Mouse (Mus musculus): ENCODE data around the gene Flt4. TPM values are rescaled to one million over a fixed set of nuclear protein-coding genes. Genes with fewer than 3 reads are reported as not detected.

The Flt4 gene
- polyA plus RNA-seq, 1 experiment from 2014 or later = 4.9 TPM

- no peaks in the 10 kb centered on the region for H3K27me3 ChIP-seq (ENCODE audit: insufficient read depth, low read length)
- DNase-seq = peak; percentile 91
- no peak overlapping the region for H3K27ac ChIP-seq (ENCODE audit: low read depth)
- peak; percentile 82 for TF ChIP-seq CTCF (IDR thresholded peaks at IDR 0.05; ENCODE audit: low read depth)
- TF ChIP-seq EP300 (IDR thresholded peaks at IDR 0.05; ENCODE audit: low read depth) = no peak
- H3K9me3 ChIP-seq (ENCODE audit: low read length) = no peaks in the 10 kb centered on the region
- peak overlapping the region; percentile 57 for H3K4me2 ChIP-seq (ENCODE audit: low read depth, low read length)
- no peaks in the 10 kb centered on the region for H3K36me3 ChIP-seq (replicated peaks; ENCODE audit: insufficient read depth, low read length)
- peak; percentile 63 for ATAC-seq
- no peak overlapping the region for H3K4me3 ChIP-seq (ENCODE audit: low read depth, low read length)
- H3K9ac ChIP-seq (replicated peaks) = 0 out of 2 replicates have a peak overlapping the region, but pooled peaks have one; percentile 8
- WGBS (ENCODE audit: insufficient replicate concordance) = 18% methylated on average over 19 of the region's 19 CpGs
- H3K4me1 ChIP-seq (ENCODE audit: insufficient read depth) = peaks cover 19% of the 10 kb centered on the region
Observed at GRCm38 (mm10) chr11:49652401-49653078, 43.5 kb downstream of the Flt4 start.

GRCm38 (mm10) chr11:49653079-49653408 lies 44.0 kb downstream of the Flt4 start:
- no peak for DNase-seq
- Histone ChIP-seq H3K9ac (replicated peaks) (0 out of 2 replicates have a peak overlapping the region, but pooled peaks have one; percentile 8), H3K4me3 (ENCODE audit: low read depth, low read length) (no peak overlapping the region), H3K4me1 (ENCODE audit: insufficient read depth) (peaks cover 21% of the 10 kb centered on the region), H3K27me3 (ENCODE audit: insufficient read depth, low read length) (no peaks in the 10 kb centered on the region), H3K4me2 (ENCODE audit: low read depth, low read length) (peak overlapping the region; percentile 57), H3K9me3 (ENCODE audit: low read length) (no peaks in the 10 kb centered on the region), H3K27ac (ENCODE audit: low read depth) (no peak overlapping the region), H3K36me3 (replicated peaks; ENCODE audit: insufficient read depth, low read length) (no peaks in the 10 kb centered on the region)
- TF ChIP-seq CTCF (IDR thresholded peaks at IDR 0.05; ENCODE audit: low read depth) = no peak
- TF ChIP-seq EP300 (IDR thresholded peaks at IDR 0.05; ENCODE audit: low read depth) = no peak
- peak; percentile 60 for ATAC-seq
- 30% methylated on average over 11 of the region's 11 CpGs for WGBS (ENCODE audit: insufficient replicate concordance)

GRCm38 (mm10) chr11:49654651-49655050 lies 45.6 kb downstream of the Flt4 start:
- H3K4me2 ChIP-seq (ENCODE audit: low read depth, low read length) = no peak overlapping the region
- H3K27me3 ChIP-seq (ENCODE audit: insufficient read depth, low read length) = no peaks in the 10 kb centered on the region
- DNase-seq (no peak), ATAC-seq (no peak)
- WGBS (ENCODE audit: insufficient replicate concordance) = 87% methylated on average over 5 of the region's 5 CpGs
- no peaks in the 10 kb centered on the region for H3K9me3 ChIP-seq (ENCODE audit: low read length)
- no peak overlapping the region for H3K27ac ChIP-seq (ENCODE audit: low read depth)
- TF ChIP-seq EP300 (IDR thresholded peaks at IDR 0.05; ENCODE audit: low read depth) (no peak), CTCF (IDR thresholded peaks at IDR 0.05; ENCODE audit: low read depth) (no peak)
- H3K4me3 ChIP-seq (ENCODE audit: low read depth, low read length) = no peak overlapping the region
- no peak overlapping the region for H3K9ac ChIP-seq (replicated peaks)
- H3K36me3 ChIP-seq (replicated peaks; ENCODE audit: insufficient read depth, low read length) = no peaks in the 10 kb centered on the region
- H3K4me1 ChIP-seq (ENCODE audit: insufficient read depth) = peaks cover 36% of the 10 kb centered on the region

- no peaks in the 10 kb centered on the region for H3K27me3 ChIP-seq (ENCODE audit: insufficient read depth, low read length)
- no peak for DNase-seq
- no peak overlapping the region for H3K27ac ChIP-seq (ENCODE audit: low read depth)
- no peak for TF ChIP-seq CTCF (IDR thresholded peaks at IDR 0.05; ENCODE audit: low read depth)
- no peak for TF ChIP-seq EP300 (IDR thresholded peaks at IDR 0.05; ENCODE audit: low read depth)
- H3K4me1 ChIP-seq (ENCODE audit: insufficient read depth) = peaks cover 34% of the 10 kb centered on the region
- no peak overlapping the region for H3K9ac ChIP-seq (replicated peaks)
- H3K4me3 ChIP-seq (ENCODE audit: low read depth, low read length) = no peak overlapping the region
- no peaks in the 10 kb centered on the region for H3K36me3 ChIP-seq (replicated peaks; ENCODE audit: insufficient read depth, low read length)
- no peak for ATAC-seq
- H3K4me2 ChIP-seq (ENCODE audit: low read depth, low read length) = no peak overlapping the region
- H3K9me3 ChIP-seq (ENCODE audit: low read length) = no peaks in the 10 kb centered on the region
Observed at GRCm38 (mm10) chr11:49655501-49655900, 46.4 kb downstream of the Flt4 start.

GRCm38 (mm10) chr11:49658065-49658464 lies 49.0 kb downstream of the Flt4 start:
- no peak overlapping the region for H3K9ac ChIP-seq (replicated peaks)
- no peaks in the 10 kb centered on the region for H3K9me3 ChIP-seq (ENCODE audit: low read length)
- WGBS (ENCODE audit: insufficient replicate concordance) = 50% methylated on average over 4 of the region's 4 CpGs
- DNase-seq = no peak
- TF ChIP-seq CTCF (IDR thresholded peaks at IDR 0.05; ENCODE audit: low read depth) (no peak), EP300 (IDR thresholded peaks at IDR 0.05; ENCODE audit: low read depth) (no peak)
- H3K4me1 ChIP-seq (ENCODE audit: insufficient read depth) = peaks cover 18% of the 10 kb centered on the region
- no peaks in the 10 kb centered on the region for H3K27me3 ChIP-seq (ENCODE audit: insufficient read depth, low read length)
- H3K27ac ChIP-seq (ENCODE audit: low read depth) = peak overlapping the region; percentile 64; the same call in 1 of the 2 replicates
- ATAC-seq = 0 out of 2 replicates have a peak, but pooled peaks have one; percentile 36
- no peaks in the 10 kb centered on the region for H3K36me3 ChIP-seq (replicated peaks; ENCODE audit: insufficient read depth, low read length)
- H3K4me3 ChIP-seq (ENCODE audit: low read depth, low read length) = no peak overlapping the region
- no peak overlapping the region for H3K4me2 ChIP-seq (ENCODE audit: low read depth, low read length)

- Histone ChIP-seq H3K4me3 (ENCODE audit: low read depth, low read length) (no peak overlapping the region), H3K27me3 (ENCODE audit: insufficient read depth, low read length) (no peaks in the 10 kb centered on the region), H3K9ac (replicated peaks) (no peak overlapping the region), H3K4me1 (ENCODE audit: insufficient read depth) (peaks cover 16% of the 10 kb centered on the region), H3K36me3 (replicated peaks; ENCODE audit: insufficient read depth, low read length) (no peaks in the 10 kb centered on the region), H3K27ac (ENCODE audit: low read depth) (peak overlapping the region; percentile 64), H3K4me2 (ENCODE audit: low read depth, low read length) (no peak overlapping the region), H3K9me3 (ENCODE audit: low read length) (no peaks in the 10 kb centered on the region)
- DNase-seq (no peak), ATAC-seq (peak; percentile 43)
- TF ChIP-seq EP300 (IDR thresholded peaks at IDR 0.05; ENCODE audit: low read depth) (no peak), CTCF (IDR thresholded peaks at IDR 0.05; ENCODE audit: low read depth) (no peak)
- 29% methylated on average over 10 of the region's 10 CpGs for WGBS (ENCODE audit: insufficient replicate concordance)
Observed at GRCm38 (mm10) chr11:49658791-49659469, 49.9 kb downstream of the Flt4 start.

All from liver, postnatal 0 days (tissue).